Mouse (Mus musculus): Measurements from ENCODE around the gene Col4a1. TPM values are rescaled to one million over a fixed set of nuclear protein-coding genes. Genes with fewer than 3 reads are reported as not detected.

Gene Col4a1
- polyA plus RNA-seq, 1 experiment from 2014 or later = 77.9 TPM

GRCm38 (mm10) chr8:11322724-11323585 lies 10.3 kb upstream of the Col4a1 start:
- Histone ChIP-seq H3K4me1 (ENCODE audit: control insufficient read depth, insufficient read depth, low read length) (no peaks in the 10 kb centered on the region), H3K4me2 (ENCODE audit: low read length) (no peak overlapping the region), H3K4me3 (ENCODE audit: low read depth, low read length) (no peak overlapping the region), H3K9me3 (replicated peaks; ENCODE audit: control insufficient read depth, low read length) (no peaks in the 10 kb centered on the region), H3K27me3 (replicated peaks; ENCODE audit: control insufficient read depth, insufficient read depth, low read length) (no peaks in the 10 kb centered on the region), H3K27ac (ENCODE audit: low read depth, low read length) (no peak overlapping the region), H3K36me3 (ENCODE audit: control insufficient read depth, insufficient read depth, low read length) (no peaks in the 10 kb centered on the region), H3K9ac (ENCODE audit: low read length) (no peak overlapping the region)
- ATAC-seq (no peak), DNase-seq (ENCODE audit: low spot score) (no peak)
- WGBS = 91% methylated on average over 5 of the region's 5 CpGs

- H3K36me3 ChIP-seq (ENCODE audit: control insufficient read depth, insufficient read depth, low read length) = no peaks in the 10 kb centered on the region
- H3K4me1 ChIP-seq (ENCODE audit: control insufficient read depth, insufficient read depth, low read length) = no peaks in the 10 kb centered on the region
- no peak overlapping the region for H3K4me2 ChIP-seq (ENCODE audit: low read length)
- H3K9me3 ChIP-seq (replicated peaks; ENCODE audit: control insufficient read depth, low read length) = no peaks in the 10 kb centered on the region
- no peak overlapping the region for H3K4me3 ChIP-seq (ENCODE audit: low read depth, low read length)
- 91% methylated on average over 7 of the region's 7 CpGs for WGBS
- DNase-seq (ENCODE audit: low spot score) = no peak
- H3K27ac ChIP-seq (ENCODE audit: low read depth, low read length) = no peak overlapping the region
- no peak overlapping the region for H3K9ac ChIP-seq (ENCODE audit: low read length)
- no peak for ATAC-seq
- no peaks in the 10 kb centered on the region for H3K27me3 ChIP-seq (replicated peaks; ENCODE audit: control insufficient read depth, insufficient read depth, low read length)
Measured at GRCm38 (mm10) chr8:11321841-11322240, 9.2 kb upstream of the Col4a1 start.

GRCm38 (mm10) chr8:11319405-11319804 lies 6.8 kb upstream of the Col4a1 start:
- no peak for DNase-seq (ENCODE audit: low spot score)
- 90% methylated on average over 11 of the region's 11 CpGs for WGBS
- Histone ChIP-seq H3K27ac (ENCODE audit: low read depth, low read length) (no peak overlapping the region), H3K4me2 (ENCODE audit: low read length) (no peak overlapping the region), H3K27me3 (replicated peaks; ENCODE audit: control insufficient read depth, insufficient read depth, low read length) (peaks cover 9% of the 10 kb centered on the region), H3K9me3 (replicated peaks; ENCODE audit: control insufficient read depth, low read length) (no peaks in the 10 kb centered on the region), H3K9ac (ENCODE audit: low read length) (no peak overlapping the region), H3K36me3 (ENCODE audit: control insufficient read depth, insufficient read depth, low read length) (no peaks in the 10 kb centered on the region), H3K4me1 (ENCODE audit: control insufficient read depth, insufficient read depth, low read length) (no peaks in the 10 kb centered on the region), H3K4me3 (ENCODE audit: low read depth, low read length) (no peak overlapping the region)
- ATAC-seq = no peak

- H3K27me3 ChIP-seq (replicated peaks; ENCODE audit: control insufficient read depth, insufficient read depth, low read length) = peaks cover 34% of the 10 kb centered on the region
- H3K9me3 ChIP-seq (replicated peaks; ENCODE audit: control insufficient read depth, low read length) = no peaks in the 10 kb centered on the region
- no peak overlapping the region for H3K27ac ChIP-seq (ENCODE audit: low read depth, low read length)
- peaks cover 6% of the 10 kb centered on the region for H3K4me1 ChIP-seq (ENCODE audit: control insufficient read depth, insufficient read depth, low read length)
- DNase-seq (ENCODE audit: low spot score) = no peak
- H3K4me2 ChIP-seq (ENCODE audit: low read length) = no peak overlapping the region
- H3K9ac ChIP-seq (ENCODE audit: low read length) = no peak overlapping the region
- 80% methylated on average over 6 of the region's 6 CpGs for WGBS
- no peak overlapping the region for H3K4me3 ChIP-seq (ENCODE audit: low read depth, low read length)
- ATAC-seq = no peak
- H3K36me3 ChIP-seq (ENCODE audit: control insufficient read depth, insufficient read depth, low read length) = no peaks in the 10 kb centered on the region
Measured at GRCm38 (mm10) chr8:11316118-11316517, 3.5 kb upstream of the Col4a1 start.

- ATAC-seq = no peak
- H3K4me2 ChIP-seq (ENCODE audit: low read length) = no peak overlapping the region
- peaks cover 34% of the 10 kb centered on the region for H3K27me3 ChIP-seq (replicated peaks; ENCODE audit: control insufficient read depth, insufficient read depth, low read length)
- no peaks in the 10 kb centered on the region for H3K9me3 ChIP-seq (replicated peaks; ENCODE audit: control insufficient read depth, low read length)
- H3K9ac ChIP-seq (ENCODE audit: low read length) = no peak overlapping the region
- WGBS = 77% methylated on average over 16 of the region's 16 CpGs
- H3K27ac ChIP-seq (ENCODE audit: low read depth, low read length) = no peak overlapping the region
- peaks cover 6% of the 10 kb centered on the region for H3K4me1 ChIP-seq (ENCODE audit: control insufficient read depth, insufficient read depth, low read length)
- no peak for DNase-seq (ENCODE audit: low spot score)
- no peaks in the 10 kb centered on the region for H3K36me3 ChIP-seq (ENCODE audit: control insufficient read depth, insufficient read depth, low read length)
- no peak overlapping the region for H3K4me3 ChIP-seq (ENCODE audit: low read depth, low read length)
Measured at GRCm38 (mm10) chr8:11315179-11315943, 2.7 kb upstream of the Col4a1 start.

- WGBS = 79% methylated on average over 8 of the region's 8 CpGs
- ATAC-seq (no peak), DNase-seq (ENCODE audit: low spot score) (no peak)
- Histone ChIP-seq H3K4me3 (ENCODE audit: low read depth, low read length) (no peak overlapping the region), H3K9me3 (replicated peaks; ENCODE audit: control insufficient read depth, low read length) (no peaks in the 10 kb centered on the region), H3K4me2 (ENCODE audit: low read length) (peak overlapping the region; percentile 2; the same call in 1 of the 2 replicates), H3K27me3 (replicated peaks; ENCODE audit: control insufficient read depth, insufficient read depth, low read length) (peaks cover 34% of the 10 kb centered on the region), H3K36me3 (ENCODE audit: control insufficient read depth, insufficient read depth, low read length) (no peaks in the 10 kb centered on the region), H3K27ac (ENCODE audit: low read depth, low read length) (no peak overlapping the region), H3K4me1 (ENCODE audit: control insufficient read depth, insufficient read depth, low read length) (peaks cover 6% of the 10 kb centered on the region), H3K9ac (ENCODE audit: low read length) (no peak overlapping the region)
Measured at GRCm38 (mm10) chr8:11314613-11315012, 2.0 kb upstream of the Col4a1 start.

- Histone ChIP-seq H3K36me3 (ENCODE audit: control insufficient read depth, insufficient read depth, low read length) (no peaks in the 10 kb centered on the region), H3K4me3 (ENCODE audit: low read depth, low read length) (peak overlapping the region; percentile 58), H3K27me3 (replicated peaks; ENCODE audit: control insufficient read depth, insufficient read depth, low read length) (peaks cover 34% of the 10 kb centered on the region), H3K9me3 (replicated peaks; ENCODE audit: control insufficient read depth, low read length) (no peaks in the 10 kb centered on the region), H3K4me1 (ENCODE audit: control insufficient read depth, insufficient read depth, low read length) (peaks cover 6% of the 10 kb centered on the region), H3K4me2 (ENCODE audit: low read length) (peak overlapping the region; percentile 91), H3K9ac (ENCODE audit: low read length) (peak overlapping the region; percentile 71), H3K27ac (ENCODE audit: low read depth, low read length) (no peak overlapping the region)
- 2% methylated on average over 45 of the region's 45 CpGs for WGBS
- ATAC-seq (peak; percentile 45), DNase-seq (ENCODE audit: low spot score) (peak; percentile 42)
Measured at GRCm38 (mm10) chr8:11313176-11314111, 818 bp upstream of the Col4a1 start.

GRCm38 (mm10) chr8:11311681-11312348 lies 811 bp downstream of the Col4a1 start:
- no peaks in the 10 kb centered on the region for H3K36me3 ChIP-seq (ENCODE audit: control insufficient read depth, insufficient read depth, low read length)
- peak overlapping the region; percentile 91 for H3K4me2 ChIP-seq (ENCODE audit: low read length)
- H3K9me3 ChIP-seq (replicated peaks; ENCODE audit: control insufficient read depth, low read length) = no peaks in the 10 kb centered on the region
- DNase-seq (ENCODE audit: low spot score) = peak; percentile 35
- peak; percentile 56 for ATAC-seq
- H3K9ac ChIP-seq (ENCODE audit: low read length) = peak overlapping the region; percentile 71
- 4% methylated on average over 34 of the region's 34 CpGs for WGBS
- peaks cover 6% of the 10 kb centered on the region for H3K4me1 ChIP-seq (ENCODE audit: control insufficient read depth, insufficient read depth, low read length)
- peaks cover 34% of the 10 kb centered on the region for H3K27me3 ChIP-seq (replicated peaks; ENCODE audit: control insufficient read depth, insufficient read depth, low read length)
- H3K4me3 ChIP-seq (ENCODE audit: low read depth, low read length) = peak overlapping the region; percentile 58
- H3K27ac ChIP-seq (ENCODE audit: low read depth, low read length) = peak overlapping the region; percentile 15; the same call in 1 of the 2 replicates

All from forebrain, embryonic 14.5 days (tissue).